Mouse (Mus musculus): ENCODE results near the gene Epha2. TPM values are rescaled to one million over a fixed set of nuclear protein-coding genes. Genes with fewer than 3 reads are reported as not detected.

Epha2 gene
- total and polyA plus RNA-seq, 2 experiments = 7.7 to 12.0 TPM

GRCm38 (mm10) chr4:141314745-141315144 is 13.7 kb downstream of the Epha2 start:
- peak overlapping the region; percentile 10; the same call in 1 of the 2 replicates for H3K27ac ChIP-seq (replicated peaks; ENCODE audit: insufficient read depth, low read depth, low read length)
- H3K4me3 ChIP-seq (ENCODE audit: insufficient read depth, low read depth, low read length) = no peak overlapping the region
- TF ChIP-seq CTCF (IDR thresholded peaks at IDR 0.05; ENCODE audit: low read depth, low read length) = no peak
- TF ChIP-seq POLR2A (IDR thresholded peaks at IDR 0.05; ENCODE audit: extremely low read depth, insufficient read depth, low read length) = no peak
- WGBS = 83% methylated on average over 6 of the region's 6 CpGs
- no peaks in the 10 kb centered on the region for H3K27me3 ChIP-seq (ENCODE audit: control insufficient read depth, insufficient read depth, low read length)
- peaks cover 26% of the 10 kb centered on the region; the same call in 1 of the 2 replicates for H3K79me2 ChIP-seq (ENCODE audit: control insufficient read depth, insufficient read depth, low read length)
- H3K4me1 ChIP-seq (ENCODE audit: control insufficient read depth, insufficient read depth, low read length) = peaks cover 54% of the 10 kb centered on the region
- peaks cover 21% of the 10 kb centered on the region for H3K36me3 ChIP-seq (ENCODE audit: control insufficient read depth, insufficient read depth, low read length)
- DNase-seq (ENCODE audit: extremely low read depth, low read depth, low spot score) = no peak
- H3K9ac ChIP-seq (ENCODE audit: low read depth, low read length) = no peak overlapping the region

- Histone ChIP-seq H3K79me2 (ENCODE audit: control insufficient read depth, insufficient read depth, low read length) (peaks cover 22% of the 10 kb centered on the region; the same call in 1 of the 2 replicates), H3K4me3 (ENCODE audit: insufficient read depth, low read depth, low read length) (no peak overlapping the region), H3K9ac (ENCODE audit: low read depth, low read length) (peak overlapping the region; percentile 33), H3K27me3 (ENCODE audit: control insufficient read depth, insufficient read depth, low read length) (no peaks in the 10 kb centered on the region), H3K27ac (replicated peaks; ENCODE audit: insufficient read depth, low read depth, low read length) (peak overlapping the region; percentile 80), H3K4me1 (ENCODE audit: control insufficient read depth, insufficient read depth, low read length) (peaks cover 42% of the 10 kb centered on the region), H3K36me3 (ENCODE audit: control insufficient read depth, insufficient read depth, low read length) (peaks cover 25% of the 10 kb centered on the region)
- TF ChIP-seq CTCF (IDR thresholded peaks at IDR 0.05; ENCODE audit: low read depth, low read length) (no peak), POLR2A (IDR thresholded peaks at IDR 0.05; ENCODE audit: extremely low read depth, insufficient read depth, low read length) (no peak)
- 61% methylated on average over 7 of the region's 7 CpGs for WGBS
- DNase-seq (ENCODE audit: extremely low read depth, low read depth, low spot score) = no peak
Measured at GRCm38 (mm10) chr4:141316023-141316422, 15.0 kb downstream of the Epha2 start.

- 24% methylated on average over 18 of the region's 18 CpGs for WGBS
Measured at GRCm38 (mm10) chr4:141316498-141317180, 15.6 kb downstream of the Epha2 start.

GRCm38 (mm10) chr4:141317914-141318313 is 16.9 kb downstream of the Epha2 start:
- H3K9ac ChIP-seq (ENCODE audit: low read depth, low read length) = no peak overlapping the region
- H3K27me3 ChIP-seq (ENCODE audit: control insufficient read depth, insufficient read depth, low read length) = no peaks in the 10 kb centered on the region
- H3K27ac ChIP-seq (replicated peaks; ENCODE audit: insufficient read depth, low read depth, low read length) = no peak overlapping the region
- peaks cover 38% of the 10 kb centered on the region for H3K36me3 ChIP-seq (ENCODE audit: control insufficient read depth, insufficient read depth, low read length)
- TF ChIP-seq CTCF (IDR thresholded peaks at IDR 0.05; ENCODE audit: low read depth, low read length) = no peak
- no peak for TF ChIP-seq POLR2A (IDR thresholded peaks at IDR 0.05; ENCODE audit: extremely low read depth, insufficient read depth, low read length)
- peaks cover 26% of the 10 kb centered on the region for H3K4me1 ChIP-seq (ENCODE audit: control insufficient read depth, insufficient read depth, low read length)
- H3K4me3 ChIP-seq (ENCODE audit: insufficient read depth, low read depth, low read length) = no peak overlapping the region
- WGBS = 90% methylated on average over 7 of the region's 7 CpGs
- H3K79me2 ChIP-seq (ENCODE audit: control insufficient read depth, insufficient read depth, low read length) = peaks cover 18% of the 10 kb centered on the region; the same call in 1 of the 2 replicates
- no peak for DNase-seq (ENCODE audit: extremely low read depth, low read depth, low spot score)

More at GRCm38 (mm10) chr4:141316498-141317180, 15.6 kb downstream of the Epha2 start:
- Histone ChIP-seq H3K27ac (replicated peaks; ENCODE audit: insufficient read depth, low read depth, low read length) (peak overlapping the region; percentile 80), H3K27me3 (ENCODE audit: control insufficient read depth, insufficient read depth, low read length) (no peaks in the 10 kb centered on the region), H3K9ac (ENCODE audit: low read depth, low read length) (peak overlapping the region; percentile 33), H3K4me1 (ENCODE audit: control insufficient read depth, insufficient read depth, low read length) (peaks cover 36% of the 10 kb centered on the region), H3K4me3 (ENCODE audit: insufficient read depth, low read depth, low read length) (no peak overlapping the region), H3K79me2 (ENCODE audit: control insufficient read depth, insufficient read depth, low read length) (peaks cover 20% of the 10 kb centered on the region; the same call in 1 of the 2 replicates), H3K36me3 (ENCODE audit: control insufficient read depth, insufficient read depth, low read length) (peaks cover 31% of the 10 kb centered on the region)
- TF ChIP-seq CTCF (IDR thresholded peaks at IDR 0.05; ENCODE audit: low read depth, low read length) (no peak), POLR2A (IDR thresholded peaks at IDR 0.05; ENCODE audit: extremely low read depth, insufficient read depth, low read length) (no peak)
- DNase-seq (ENCODE audit: extremely low read depth, low read depth, low spot score) = peak; percentile 94

- no peak overlapping the region for H3K9ac ChIP-seq (ENCODE audit: low read depth, low read length)
- no peaks in the 10 kb centered on the region for H3K27me3 ChIP-seq (ENCODE audit: control insufficient read depth, insufficient read depth, low read length)
- H3K4me3 ChIP-seq (ENCODE audit: insufficient read depth, low read depth, low read length) = no peak overlapping the region
- WGBS = 84% methylated on average over 11 of the region's 11 CpGs
- TF ChIP-seq POLR2A (IDR thresholded peaks at IDR 0.05; ENCODE audit: extremely low read depth, insufficient read depth, low read length) (no peak), CTCF (IDR thresholded peaks at IDR 0.05; ENCODE audit: low read depth, low read length) (no peak)
- no peaks in the 10 kb centered on the region for H3K79me2 ChIP-seq (ENCODE audit: control insufficient read depth, insufficient read depth, low read length)
- peaks cover 19% of the 10 kb centered on the region for H3K4me1 ChIP-seq (ENCODE audit: control insufficient read depth, insufficient read depth, low read length)
- H3K36me3 ChIP-seq (ENCODE audit: control insufficient read depth, insufficient read depth, low read length) = peaks cover 54% of the 10 kb centered on the region
- H3K27ac ChIP-seq (replicated peaks; ENCODE audit: insufficient read depth, low read depth, low read length) = no peak overlapping the region
- DNase-seq (ENCODE audit: extremely low read depth, low read depth, low spot score) = no peak
Measured at GRCm38 (mm10) chr4:141322526-141322925, 21.5 kb downstream of the Epha2 start.

- Histone ChIP-seq H3K27me3 (ENCODE audit: control insufficient read depth, insufficient read depth, low read length) (no peaks in the 10 kb centered on the region), H3K4me3 (ENCODE audit: insufficient read depth, low read depth, low read length) (no peak overlapping the region), H3K4me1 (ENCODE audit: control insufficient read depth, insufficient read depth, low read length) (peaks cover 19% of the 10 kb centered on the region), H3K9ac (ENCODE audit: low read depth, low read length) (no peak overlapping the region; the same call in 1 of the 2 replicates), H3K79me2 (ENCODE audit: control insufficient read depth, insufficient read depth, low read length) (no peaks in the 10 kb centered on the region), H3K27ac (replicated peaks; ENCODE audit: insufficient read depth, low read depth, low read length) (peak overlapping the region; percentile 88), H3K36me3 (ENCODE audit: control insufficient read depth, insufficient read depth, low read length) (peaks cover 37% of the 10 kb centered on the region)
- peak; percentile 97 for DNase-seq (ENCODE audit: extremely low read depth, low read depth, low spot score)
- 22% methylated on average over 6 of the region's 6 CpGs for WGBS
- TF ChIP-seq POLR2A (IDR thresholded peaks at IDR 0.05; ENCODE audit: extremely low read depth, insufficient read depth, low read length) = no peak
- peak; percentile 51 for TF ChIP-seq CTCF (IDR thresholded peaks at IDR 0.05; ENCODE audit: low read depth, low read length)
Measured at GRCm38 (mm10) chr4:141324771-141325191, 23.7 kb downstream of the Epha2 start.
